Mouse (Mus musculus) megakaryocyte-erythroid progenitor cell, adult 5-6 weeks (primary cell): ENCODE measurements around the gene Fez1. TPM values are rescaled to one million over a fixed set of nuclear protein-coding genes. Genes with fewer than 3 reads are reported as not detected.

Source experiments
- ATAC-seq: replicated peaks from 2 replicates; pipeline ENCODE4 v1.8.0; 2016; ENCODE audit warnings: mild to moderate bottlenecking, inconsistent platforms; ENCODE audit not compliant: severe bottlenecking, poor library complexity, low FRiP score, low TSS enrichment
- total RNA-seq, 2 experiments: library from RNA; stranded (forward) in 1 of 2; stranded (reverse) in 1 of 2; fragments of 200-1000, 215-1000 nt in 1 of 2; fragments of >200 nt in 1 of 2; fragmentation: Nextera tagmentation in 1 of 2; gene quantifications; 2 replicates each; pipeline ENCODE4 v1.2.3; 2014 to 2017

The Fez1 gene
- total RNA-seq, 2 experiments from 2014 or later: not detected

DNA sequence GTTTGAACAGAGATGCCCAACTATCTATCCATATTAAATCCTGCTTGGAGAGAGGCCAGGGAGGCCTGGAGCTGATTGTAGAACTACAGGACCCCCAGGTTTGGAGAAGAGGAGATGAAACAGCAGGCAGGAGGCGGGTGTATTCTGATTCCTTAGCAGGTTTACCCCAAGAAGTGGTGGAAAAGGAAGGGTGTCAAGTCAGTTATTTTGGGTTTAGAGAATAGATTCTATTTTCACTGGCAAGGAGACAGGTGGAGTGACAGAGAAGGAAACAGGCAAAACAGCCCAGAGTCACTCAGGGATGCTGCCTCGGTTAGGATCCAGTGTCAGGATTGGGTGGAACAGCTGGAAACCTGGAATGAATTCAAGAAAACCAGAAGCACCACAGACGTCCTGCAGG lies 61.9 kb downstream of the Fez1 start:
- no peak for ATAC-seq

DNA sequence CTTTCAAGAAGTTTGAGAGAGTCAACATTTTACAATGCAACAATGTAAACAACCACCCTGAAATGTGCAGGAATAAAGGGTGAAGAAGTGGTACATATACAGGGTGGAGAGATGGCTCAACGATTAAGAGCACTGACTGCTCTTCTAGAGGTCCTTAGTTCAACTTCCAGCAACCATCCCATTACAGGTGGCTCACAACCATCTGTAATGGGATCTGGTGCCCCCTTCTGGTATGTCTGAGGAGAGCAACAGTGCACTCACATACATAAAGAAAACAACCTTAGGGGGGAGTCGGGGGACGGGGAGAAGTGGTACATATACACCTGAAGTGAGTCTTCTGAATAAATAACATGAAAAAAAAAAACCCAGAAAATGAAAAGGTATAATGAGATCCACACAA lies 63.6 kb downstream of the Fez1 start:
- no peak for ATAC-seq

DNA sequence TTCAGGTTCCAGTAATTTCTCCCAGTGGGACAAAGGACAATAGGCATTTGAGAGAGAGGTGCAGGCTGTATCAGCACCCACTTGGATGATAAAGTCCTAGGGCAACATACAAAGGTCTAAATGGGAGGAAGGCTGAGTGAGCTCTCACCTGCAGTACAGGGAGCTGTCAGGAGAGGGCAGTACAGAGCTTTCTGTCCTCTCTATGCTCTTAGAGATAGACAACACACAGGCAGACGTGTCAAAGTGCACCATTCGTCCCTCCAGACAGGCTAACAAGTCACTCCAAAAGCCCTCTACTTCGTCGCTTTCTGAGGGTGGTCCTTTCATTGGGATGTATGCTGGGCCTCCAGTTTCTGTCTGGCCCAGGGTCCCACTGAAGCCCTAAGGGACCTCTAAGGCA lies 68.9 kb downstream of the Fez1 start:
- peak; percentile 63; the same call in 1 of the 2 replicates for ATAC-seq

DNA sequence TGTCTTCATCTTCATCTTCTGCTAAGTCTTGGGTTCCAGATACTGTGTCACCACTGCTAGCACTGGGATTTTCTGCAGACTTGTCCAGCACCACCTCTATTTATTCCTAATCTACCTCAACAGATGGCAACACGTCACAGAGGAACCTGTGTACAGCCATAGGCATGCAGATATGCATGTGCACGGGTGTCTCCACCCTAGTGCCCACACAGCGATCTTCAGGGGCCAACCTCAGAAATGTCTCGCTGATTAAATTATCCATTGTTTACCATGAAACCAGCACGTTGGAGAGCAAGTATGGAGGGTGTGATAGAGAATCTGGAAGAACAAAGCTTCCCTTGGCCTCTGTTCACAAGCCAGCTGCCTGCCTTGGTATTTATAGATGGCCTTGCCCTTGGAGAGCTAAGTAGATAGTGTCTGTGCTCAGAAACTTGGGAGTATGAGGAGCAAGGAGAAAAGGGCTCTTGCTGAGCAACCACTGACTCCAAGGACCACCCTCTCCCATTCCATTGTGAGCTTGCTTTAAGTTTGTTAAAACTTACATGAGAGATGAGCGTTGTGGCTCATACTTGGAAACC lies 71.8 kb downstream of the Fez1 start:
- ATAC-seq: no peak

DNA sequence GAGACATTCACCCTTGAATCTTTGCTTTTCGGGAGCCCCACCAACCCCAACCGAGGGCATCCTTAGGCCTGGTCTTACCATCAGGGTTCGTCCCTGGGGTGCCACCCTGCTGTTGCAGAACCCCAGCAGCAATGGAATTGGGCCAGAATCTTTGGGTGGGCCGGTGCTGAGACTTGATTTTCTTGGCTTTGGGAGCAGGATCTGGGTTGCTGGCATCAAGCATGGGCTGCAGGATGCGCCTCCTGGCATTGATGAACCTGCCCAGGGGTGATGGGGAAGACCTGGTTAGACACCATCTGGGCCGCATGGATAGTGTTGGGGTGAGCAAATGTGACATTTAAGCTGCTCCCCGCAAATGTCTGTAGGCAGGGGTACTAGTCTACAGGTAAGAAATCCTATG lies 72.6 kb downstream of the Fez1 start:
- no peak for ATAC-seq

DNA sequence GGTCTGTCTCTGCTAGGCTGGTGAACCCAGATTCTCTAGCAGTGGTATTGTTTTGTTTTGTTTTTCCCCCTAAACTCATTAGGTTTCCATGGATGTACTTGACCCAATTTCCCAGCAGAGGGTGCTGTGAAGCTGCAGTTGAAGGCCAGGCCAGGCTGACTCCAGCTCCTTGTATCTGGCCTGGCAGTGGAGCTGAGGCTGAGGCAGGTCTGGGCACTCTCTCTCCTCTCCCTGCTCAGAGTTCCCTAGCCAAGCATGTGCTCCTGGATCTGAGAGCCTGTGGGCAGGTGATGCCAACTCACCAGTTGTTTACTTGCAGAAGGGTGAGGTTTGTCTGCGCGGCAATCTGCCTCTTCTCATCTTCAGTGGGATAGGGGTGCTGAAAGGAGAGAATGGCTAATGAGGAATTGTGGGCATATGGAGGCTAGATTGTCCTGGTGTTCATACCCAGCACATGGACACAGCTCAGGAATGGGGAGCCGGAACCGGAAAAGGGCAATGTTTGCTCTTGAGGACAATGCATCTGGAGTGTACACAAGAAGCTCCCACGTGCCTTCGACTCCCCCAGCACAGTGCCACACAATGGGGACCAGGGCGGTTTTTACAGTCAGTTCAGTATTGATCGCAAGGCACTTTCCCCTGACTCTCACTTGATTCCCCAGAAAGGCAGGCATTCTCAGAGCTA lies 73.5 kb downstream of the Fez1 start:
- ATAC-seq: 0 out of 2 replicates have a peak, but pooled peaks have one; percentile 61

DNA sequence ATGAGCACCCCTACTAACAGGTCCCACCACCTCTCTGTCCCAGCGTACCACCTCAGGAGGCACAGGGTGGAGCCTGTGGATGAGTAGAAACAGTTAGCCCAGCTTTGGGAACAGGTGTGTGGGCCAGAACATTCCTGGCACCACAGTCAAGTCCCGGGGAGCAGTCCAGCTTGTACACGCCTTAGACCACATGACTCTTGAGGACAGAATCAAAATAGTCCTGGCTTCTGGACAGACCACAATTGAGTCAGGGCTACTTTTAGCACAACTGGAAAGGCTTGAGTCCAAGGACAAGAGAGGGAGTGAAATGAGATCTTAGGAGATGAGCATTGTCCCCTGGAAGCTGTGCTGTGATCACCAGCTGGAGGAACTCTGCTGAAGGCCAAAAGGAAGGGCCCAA lies 76.9 kb downstream of the Fez1 start:
- ATAC-seq: no peak

DNA sequence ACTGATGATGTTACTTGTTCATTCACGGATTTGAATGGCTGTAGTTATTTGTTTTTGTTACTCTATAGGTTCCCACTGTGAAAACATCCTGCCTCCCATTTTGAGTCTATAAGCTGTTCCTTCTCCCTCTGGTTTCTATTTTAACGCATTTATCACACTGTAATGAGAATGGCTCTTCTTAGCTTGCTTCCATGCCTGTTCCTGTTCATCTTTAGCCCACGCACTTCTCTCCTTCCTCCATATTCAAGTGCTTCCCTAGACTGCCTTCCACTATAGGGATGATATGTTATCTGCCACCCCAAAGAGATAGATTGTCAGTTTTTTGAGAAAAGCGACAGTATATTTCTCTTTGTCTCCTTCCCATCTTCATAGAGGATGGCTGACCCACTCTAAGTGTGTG lies 78.8 kb downstream of the Fez1 start:
- ATAC-seq: no peak

DNA sequence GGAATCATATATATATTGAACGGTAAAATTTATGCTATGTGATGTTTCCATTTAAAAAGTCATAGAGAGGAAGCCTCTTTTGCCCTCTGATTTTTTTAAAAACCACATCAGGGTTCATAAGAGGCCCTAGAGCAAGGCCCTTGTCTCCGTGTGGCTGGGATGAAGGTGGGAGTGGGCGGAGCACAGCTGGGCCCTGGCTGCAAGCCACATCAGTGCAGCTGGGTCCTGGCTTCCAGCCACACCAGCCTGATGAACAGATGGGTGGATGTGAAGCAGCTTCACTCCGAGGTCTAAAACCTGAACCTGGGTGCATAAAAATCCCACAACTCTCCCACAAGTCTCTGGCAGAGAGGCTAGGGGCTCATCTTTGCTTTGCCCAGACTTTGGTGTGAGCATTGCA lies 83.8 kb downstream of the Fez1 start:
- no peak for ATAC-seq

DNA sequence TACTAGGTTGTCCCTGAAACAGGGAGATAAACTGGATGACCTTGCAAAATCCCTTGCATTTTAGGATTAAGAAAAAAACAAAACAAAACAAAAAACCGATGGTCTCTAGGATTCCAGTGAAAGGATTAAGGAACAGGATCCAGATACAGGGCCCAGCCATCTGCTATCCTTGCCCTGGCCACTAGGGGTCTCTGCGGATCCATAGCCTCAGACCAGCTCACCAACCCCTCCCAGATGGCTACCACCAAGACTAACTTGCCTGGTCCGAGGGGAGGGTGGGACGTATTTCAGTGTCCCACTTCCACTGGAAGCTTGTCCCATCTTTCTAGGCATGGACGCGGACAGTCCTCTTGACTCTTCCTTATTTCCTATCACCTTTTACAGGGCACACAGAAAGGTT lies 94.7 kb downstream of the Fez1 start:
- ATAC-seq: peak; percentile 89

DNA sequence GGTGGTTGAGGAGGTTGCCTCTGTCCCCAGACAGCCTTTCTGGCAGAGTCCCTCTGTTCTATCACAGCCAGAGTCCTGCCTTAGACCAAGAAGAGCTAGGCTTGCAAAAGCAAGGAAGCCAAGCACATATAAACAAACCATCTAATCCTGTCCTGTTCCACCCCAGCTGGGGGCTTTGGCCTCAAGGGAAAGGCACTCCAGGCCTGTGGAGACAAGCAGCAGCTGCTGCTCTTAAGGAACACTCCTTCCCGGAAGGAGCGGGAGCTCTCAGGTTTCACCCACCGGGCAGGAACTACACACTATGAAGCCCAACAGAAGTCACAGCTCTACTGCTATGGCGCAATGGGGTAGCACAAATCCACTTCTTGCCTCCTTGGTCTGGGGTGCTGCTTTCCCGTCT lies 95.3 kb downstream of the Fez1 start:
- ATAC-seq: 0 out of 2 replicates have a peak, but pooled peaks have one; percentile 19

DNA sequence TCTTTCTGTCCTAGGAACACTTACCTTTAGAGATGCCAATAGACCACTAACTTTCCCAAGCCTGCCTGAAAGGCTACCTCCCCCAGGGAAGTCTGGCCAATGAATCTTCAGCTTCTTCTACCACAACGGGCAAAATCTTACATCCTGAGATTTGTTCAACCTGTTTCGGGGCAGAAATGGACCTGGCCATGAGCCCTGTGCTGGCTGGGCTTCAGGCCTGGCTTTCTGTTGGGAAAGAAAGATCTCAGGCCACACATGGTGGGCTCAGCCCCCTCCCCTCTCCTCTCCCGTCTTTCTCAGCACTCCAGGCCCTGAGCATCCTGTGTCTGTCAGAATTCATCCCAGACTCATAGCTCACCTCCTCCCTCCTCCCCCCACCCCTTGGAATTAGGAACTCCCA lies 96.9 kb downstream of the Fez1 start:
- no peak for ATAC-seq

DNA sequence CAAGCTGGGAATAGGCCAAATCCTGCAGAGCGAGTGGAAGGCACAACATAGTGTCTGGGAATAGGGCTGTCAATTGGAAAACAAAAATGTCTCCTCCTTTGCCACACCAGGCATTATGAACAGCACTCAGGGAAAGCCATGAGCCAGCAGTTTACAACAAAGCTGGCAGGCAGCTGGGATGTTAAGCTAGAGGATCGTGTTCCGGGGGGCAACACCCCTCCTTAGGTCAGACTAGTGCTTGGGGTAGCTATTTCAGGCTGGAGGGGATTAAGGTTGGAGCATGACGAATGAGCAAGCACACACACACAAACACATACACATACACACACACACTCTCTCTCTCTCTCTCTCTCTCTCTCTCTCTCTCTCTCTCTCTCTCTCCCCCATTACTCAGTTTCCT lies 97.8 kb downstream of the Fez1 start:
- ATAC-seq: no peak

DNA sequence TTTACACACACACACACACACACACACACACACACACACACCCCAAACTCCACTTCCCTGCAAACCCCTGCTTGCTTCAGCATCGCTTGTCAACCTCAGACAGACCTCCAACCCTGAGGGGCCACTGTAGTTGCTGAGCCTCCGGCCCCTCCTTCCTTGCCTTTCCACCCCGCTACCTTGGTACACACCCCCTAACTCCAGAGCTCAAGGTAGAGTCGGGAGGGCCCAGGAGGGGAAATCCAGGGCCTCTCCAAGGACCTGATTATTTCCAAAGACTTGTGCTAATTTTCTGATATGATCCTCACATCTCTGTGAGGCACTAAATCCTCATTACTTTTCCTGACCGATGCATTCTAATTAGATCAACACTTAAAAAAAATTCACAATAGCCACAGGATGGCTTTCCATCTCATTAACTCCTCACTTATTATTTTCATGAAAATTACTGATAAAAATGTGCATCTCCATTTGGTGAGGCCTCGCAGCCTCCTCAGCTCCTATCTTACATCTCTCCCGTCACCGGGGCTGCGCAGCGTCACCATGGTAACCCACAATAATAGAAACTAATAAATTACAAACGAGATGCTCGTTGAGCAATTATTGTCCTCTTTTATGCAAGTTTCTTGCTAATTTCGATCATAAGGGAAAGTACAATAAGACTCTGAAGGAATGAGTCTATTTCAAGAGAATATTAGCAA lies 100.2 kb downstream of the Fez1 start:
- ATAC-seq: no peak

DNA sequence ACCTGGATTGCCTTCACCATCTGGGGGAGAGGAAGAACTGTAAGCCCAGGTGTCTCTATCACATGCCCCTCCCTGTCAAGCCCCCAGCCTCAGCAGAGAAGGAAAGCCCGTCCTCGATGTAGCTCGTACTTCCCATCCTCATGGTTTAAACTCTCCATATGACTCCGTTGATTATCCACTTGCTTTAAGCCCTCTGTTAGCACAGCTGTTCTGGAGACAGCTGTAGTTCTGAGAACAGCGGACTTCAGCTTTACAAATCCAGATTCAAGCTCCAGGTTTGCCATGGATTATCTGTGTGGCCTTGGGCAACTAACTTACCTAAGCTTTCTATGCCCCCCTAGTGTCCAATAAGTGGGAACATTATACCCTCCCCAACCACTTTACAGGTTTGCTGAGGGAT lies 102.1 kb downstream of the Fez1 start:
- no peak for ATAC-seq

Other genes with a start within 250 kb of the Fez1 start
- not detected in 2 replicates for gene Gm17689, start 239.2 kb upstream of the Fez1 start, total RNA-seq (2014; fragmentation: Nextera tagmentation)
- not detected in 2 replicates for gene Gm17689, start 239.2 kb upstream of the Fez1 start, total RNA-seq (2017)
- not detected in 2 replicates for gene A630095E13Rik, start 178.5 kb upstream of the Fez1 start, total RNA-seq (2014; fragmentation: Nextera tagmentation)
- not detected in 2 replicates for gene A630095E13Rik, start 178.5 kb upstream of the Fez1 start, total RNA-seq (2017)
- gene Acrv1, start 128.6 kb upstream of the Fez1 start, total RNA-seq (2014; fragmentation: Nextera tagmentation): not detected in 2 replicates
- gene Acrv1, start 128.6 kb upstream of the Fez1 start, total RNA-seq (2017): not detected in 2 replicates
- gene Chek1, start 94.8 kb upstream of the Fez1 start, total RNA-seq (2014; fragmentation: Nextera tagmentation): 42.9 and 54.5 TPM in 2 replicates
- gene Chek1, start 94.8 kb upstream of the Fez1 start, total RNA-seq (2017): 94.6 and 124 TPM in 2 replicates
- gene Stt3a, start 54.2 kb upstream of the Fez1 start, total RNA-seq (2014; fragmentation: Nextera tagmentation): 168 and 186 TPM in 2 replicates
- 677 and 976 TPM in 2 replicates for gene Stt3a, start 54.2 kb upstream of the Fez1 start, total RNA-seq (2017)
- 34.9 and 60.8 TPM in 2 replicates for gene Ei24, start 24.5 kb upstream of the Fez1 start, total RNA-seq (2014; fragmentation: Nextera tagmentation)
- gene Ei24, start 24.5 kb upstream of the Fez1 start, total RNA-seq (2017): 42.1 and 44.0 TPM in 2 replicates